Mouse (Mus musculus) embryonic stem cell, embryonic (primary cell): Measurements from ENCODE around the gene Fam227a.

Experiments
- CTCF ChIA-PET, 4 experiments: fragments of 300-600 bp in 2 of 4; fragments of 350-600 bp in 2 of 4; sonication (Branson Sonifier 250); formaldehyde crosslinking; loops; one replicate each; lab custom pipeline; 2022; ENCODE audit warnings: inconsistent platforms in 2 of 4; lab: Charles Lee
- POLR2A ChIA-PET, 4 experiments: fragments of 300-600 bp in 2 of 4; fragments of 350-600 bp in 2 of 4; sonication (Branson Sonifier 250); formaldehyde crosslinking; loops; one replicate each; lab custom pipeline; 2022; ENCODE audit warnings: antibody characterized with exemption in 4 of 4, inconsistent platforms in 1 of 4; lab: Charles Lee

Gene Fam227a

GRCm38 (mm10) chr15:79615501-79615900 is 43.3 kb downstream of the Fam227a start:
- ChIA-PET CTCF (interaction anchor here in 1 of 4 experiments (1.1 kb wide), 1 partner anchor 36 kb away, joined by 3 read pairs; no protein-coding TSS in a partner anchor), POLR2A (interaction anchor here in 2 of 4 experiments (1.3 to 3.4 kb wide), 5 partner anchors 10 to 69 kb away, joined by 3 to 15 read pairs (median 14); partner anchors contain the start of genes Dmc1 (in 2 of the 2) and Ddx17 (in 1 of the 2))

DNA sequence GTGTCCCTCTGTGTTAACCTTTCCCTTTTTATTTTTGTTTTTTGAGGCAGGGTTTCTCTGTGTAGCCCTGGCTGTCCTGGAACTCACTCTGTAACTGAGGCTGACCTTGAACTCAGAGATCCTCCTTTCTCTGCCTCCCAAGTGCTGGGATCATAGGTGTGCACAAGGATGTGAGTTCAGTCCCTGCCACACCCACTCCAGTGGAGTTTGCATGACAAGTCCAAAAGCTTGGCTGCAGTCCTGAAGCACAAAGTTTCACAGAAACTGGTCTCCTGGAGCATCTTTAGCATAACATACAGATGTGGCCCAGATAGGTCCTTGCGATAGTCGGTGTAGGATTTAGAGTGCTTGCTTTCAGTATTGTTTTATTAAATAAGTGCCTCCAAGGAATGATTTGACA is 49.5 kb downstream of the Fam227a start:
- ChIA-PET CTCF (interaction anchor here in 2 of 4 experiments (0.6 to 1.2 kb wide), 2 partner anchors 42 to 241 kb away, joined by 3 to 4 read pairs; no protein-coding TSS in a partner anchor), POLR2A (interaction anchor here in 1 of 4 experiments (0.8 to 1.4 kb wide), 2 partner anchors 9 to 18 kb away, joined by 3 read pairs; no protein-coding TSS in a partner anchor)

- ChIA-PET POLR2A (interaction anchor here in 2 of 4 experiments (0.5 to 1.0 kb wide), 2 partner anchors 11 to 12 kb away, joined by 3 read pairs; no protein-coding TSS in a partner anchor), CTCF (no interaction called here)
These were observed 50.5 kb downstream of the Fam227a start for GRCm38 (mm10) chr15:79608214-79608613.

GRCm38 (mm10) chr15:79607757-79608156 is 51.0 kb downstream of the Fam227a start:
- ChIA-PET POLR2A (interaction anchor here in 1 of 4 experiments (1.0 kb wide), 1 partner anchor 12 kb away, joined by 3 read pairs; no protein-coding TSS in a partner anchor), CTCF (no interaction called here)

DNA sequence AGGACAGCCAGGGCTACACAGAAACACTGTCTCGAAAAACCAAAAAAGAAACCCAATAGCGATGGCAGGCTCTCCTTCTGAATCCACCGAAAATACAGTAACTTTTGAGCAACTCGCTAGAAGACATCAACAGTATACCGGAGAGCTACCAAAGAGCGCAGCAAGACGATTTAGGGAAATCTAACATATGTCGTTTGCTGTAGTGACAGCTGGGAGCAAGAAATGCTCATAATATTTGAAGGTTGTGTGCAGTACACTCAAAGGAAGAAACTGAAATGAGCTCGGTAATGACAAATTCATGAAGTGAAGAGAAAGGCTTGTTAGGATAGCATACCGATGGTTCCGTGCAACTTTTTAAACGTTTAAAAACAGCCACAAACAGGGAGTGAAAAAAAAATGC is 52.6 kb downstream of the Fam227a start:
- ChIA-PET POLR2A (interaction anchor here (0.7 to 3.8 kb wide), 16 partner anchors 9 to 1796 kb away, joined by 3 to 19 read pairs (median 3); partner anchors contain the start of genes Cby1 (in 1 of the 4), Ddx17 (in 1 of the 4), Fam227a (in 1 of the 4) and Gtpbp1 (in 1 of the 4)), CTCF (interaction anchor here in 3 of 4 experiments (0.6 to 2.2 kb wide), 7 partner anchors 45 to 1859 kb away, joined by 3 to 11 read pairs (median 3); partner anchors contain the start of genes Fam227a (in 2 of the 3) and Cby1 (in 1 of the 3))

GRCm38 (mm10) chr15:79604990-79605665 is 53.6 kb downstream of the Fam227a start, which contains the start of gene Dmc1:
Gene Dmc1, minus strand, starts transcription at chr15:79605109.
- POLR2A ChIA-PET = interaction anchor here (0.6 to 3.8 kb wide), 72 partner anchors 9 to 659 kb away, joined by 3 to 30 read pairs (median 4); partner anchors contain the start of genes Ddx17 (in 3 of the 4), Fam227a (in 3 of the 4), Cby1 (in 2 of the 4) and Gtpbp1 (in 2 of the 4)
- CTCF ChIA-PET = interaction anchor here (0.5 to 2.2 kb wide), 18 partner anchors 18 to 794 kb away, joined by 3 to 11 read pairs (median 3); partner anchors contain the start of genes Fam227a (in 3 of the 4), Cby1 (in 2 of the 4), Kdelr3 (in 1 of the 4) and Tomm22 (in 1 of the 4)

DNA sequence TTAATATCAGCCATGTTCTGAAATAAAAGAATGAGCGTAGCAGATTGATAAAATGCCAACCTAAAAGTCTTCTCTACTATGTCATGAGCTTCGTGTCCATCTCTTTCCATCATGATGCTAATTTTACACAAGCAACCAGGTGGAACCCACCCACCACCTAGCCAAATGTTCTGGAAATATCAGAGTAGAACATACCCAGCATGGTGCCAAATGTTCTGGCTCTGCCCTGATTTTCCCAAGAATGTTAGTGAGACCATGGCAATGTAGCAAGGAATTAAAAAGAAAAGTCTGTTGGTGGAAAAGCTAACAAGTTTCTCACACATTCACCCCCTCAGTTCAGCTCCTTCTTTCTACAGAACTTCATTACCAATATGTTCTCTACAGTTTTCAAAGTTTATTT is 58.6 kb downstream of the Fam227a start:
- POLR2A ChIA-PET = interaction anchor here in 1 of 4 experiments (0.7 to 1.3 kb wide), 6 partner anchors 10 to 84 kb away, joined by 3 to 5 read pairs (median 3); partner anchors contain the start of gene Kdelr3
- CTCF ChIA-PET = no interaction called here

DNA sequence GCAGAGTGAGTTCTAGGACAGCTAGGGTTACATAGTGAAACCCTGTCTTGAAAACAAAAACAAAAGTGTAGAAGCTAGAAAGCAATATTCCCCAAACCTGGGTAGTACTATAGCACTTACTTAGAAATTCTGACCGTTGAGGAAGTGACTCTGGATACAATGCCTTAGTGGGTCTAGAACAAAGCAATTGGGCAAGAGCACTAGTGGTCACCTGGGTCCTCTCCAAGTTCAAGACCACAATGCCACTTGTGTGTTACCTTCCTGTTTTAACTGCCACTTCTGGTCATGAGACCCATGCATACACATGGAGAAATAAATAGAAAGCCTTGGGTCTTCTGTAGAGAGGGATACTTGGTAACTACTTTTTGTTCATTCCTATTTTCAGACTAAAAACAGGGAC is 60.0 kb downstream of the Fam227a start:
- ChIA-PET CTCF (interaction anchor here in 2 of 4 experiments (0.7 kb wide), 2 partner anchors 319 to 614 kb away, joined by 3 read pairs; no protein-coding TSS in a partner anchor), POLR2A (no interaction called here)

- ChIA-PET CTCF (no interaction called here), POLR2A (interaction anchor here in 1 of 4 experiments (1.9 kb wide), 1 partner anchor 23 kb away, joined by 6 read pairs; the partner anchor contains the start of gene Dmc1)
These were observed 77.2 kb downstream of the Fam227a start for GRCm38 (mm10) chr15:79581581-79581980.

GRCm38 (mm10) chr15:79577671-79578426 is 80.9 kb downstream of the Fam227a start:
- ChIA-PET CTCF (interaction anchor here in 2 of 4 experiments (0.6 to 0.7 kb wide), 3 partner anchors 94 to 515 kb away, joined by 3 to 5 read pairs (median 3); no protein-coding TSS in a partner anchor), POLR2A (interaction anchor here in 1 of 4 experiments (0.8 to 1.3 kb wide), 3 partner anchors 10 to 31 kb away, joined by 4 read pairs; partner anchors contain the start of gene Ddx17)

- CTCF ChIA-PET = interaction anchor here in 1 of 4 experiments (0.5 kb wide), 1 partner anchor 9 kb away, joined by 3 read pairs; no protein-coding TSS in a partner anchor
- POLR2A ChIA-PET = interaction anchor here in 1 of 4 experiments (1.1 kb wide), 1 partner anchor 8 kb away, joined by 3 read pairs; no protein-coding TSS in a partner anchor
These were observed 81.8 kb downstream of the Fam227a start for GRCm38 (mm10) chr15:79576947-79577346.

DNA sequence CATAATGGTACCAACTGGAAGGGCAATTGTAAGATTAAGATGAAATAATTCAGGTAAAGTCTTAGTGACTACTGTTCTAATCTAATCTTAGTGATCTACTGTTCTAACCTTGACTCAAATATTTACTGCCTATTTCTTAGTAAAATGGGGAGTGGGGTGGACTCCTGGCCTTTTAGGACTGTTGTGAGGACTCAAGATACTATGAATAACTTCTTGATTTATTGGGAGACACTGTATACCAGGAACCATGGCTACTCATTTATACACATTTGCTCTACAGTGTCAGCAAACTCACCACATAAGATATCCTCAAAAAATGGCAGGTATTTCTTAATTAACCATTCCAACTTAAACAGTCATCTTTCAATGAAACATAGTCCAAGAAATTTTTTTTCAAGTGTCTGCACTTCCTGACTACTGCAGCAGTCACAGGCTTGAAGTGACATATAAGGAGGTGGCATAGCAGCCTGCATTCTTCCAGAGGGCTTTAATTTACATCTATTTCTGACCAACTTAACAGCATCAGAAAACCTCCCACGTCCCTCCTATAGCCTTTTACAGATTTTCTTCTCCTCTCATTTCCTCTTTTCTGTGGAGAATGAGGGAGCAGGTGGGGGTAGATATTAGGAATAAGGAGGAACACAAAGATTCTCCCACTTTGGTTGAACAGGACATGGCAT is 83.1 kb downstream of the Fam227a start:
- ChIA-PET CTCF (no interaction called here), POLR2A (interaction anchor here in 1 of 4 experiments (1.0 to 1.4 kb wide), 3 partner anchors 9 to 14 kb away, joined by 3 to 4 read pairs (median 3); no protein-coding TSS in a partner anchor)

DNA sequence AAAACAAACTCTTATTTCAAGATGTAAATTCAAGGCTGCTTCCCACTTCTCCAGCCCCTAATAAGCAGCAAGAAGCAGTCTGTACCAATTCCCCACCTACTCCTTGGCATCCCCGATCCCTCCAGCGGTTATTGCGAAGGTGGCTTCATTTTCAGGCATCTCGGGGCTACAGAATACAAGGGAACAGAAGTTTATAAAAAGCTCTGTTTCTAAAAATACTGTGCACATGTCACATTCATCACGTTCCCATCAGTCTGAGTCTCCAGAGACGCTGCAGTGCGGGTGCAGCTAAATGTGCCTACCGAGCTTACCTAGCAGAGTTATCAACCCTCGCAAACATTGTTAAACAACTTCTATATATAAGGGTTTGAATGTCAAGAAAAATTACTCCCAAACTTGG is 96.3 kb downstream of the Fam227a start:
- ChIA-PET CTCF (interaction anchor here in 3 of 4 experiments (0.9 to 1.3 kb wide), 3 partner anchors 16 to 97 kb away, joined by 3 to 4 read pairs (median 3); partner anchors contain the start of genes Cby1 (in 1 of the 3), Ddx17 (in 1 of the 3) and Fam227a (in 1 of the 3)), POLR2A (interaction anchor here in 3 of 4 experiments (0.6 to 4.7 kb wide), 14 partner anchors 9 to 116 kb away, joined by 3 to 34 read pairs (median 3); partner anchors contain the start of genes Dmc1 (in 3 of the 3) and Ddx17 (in 2 of the 3))

DNA sequence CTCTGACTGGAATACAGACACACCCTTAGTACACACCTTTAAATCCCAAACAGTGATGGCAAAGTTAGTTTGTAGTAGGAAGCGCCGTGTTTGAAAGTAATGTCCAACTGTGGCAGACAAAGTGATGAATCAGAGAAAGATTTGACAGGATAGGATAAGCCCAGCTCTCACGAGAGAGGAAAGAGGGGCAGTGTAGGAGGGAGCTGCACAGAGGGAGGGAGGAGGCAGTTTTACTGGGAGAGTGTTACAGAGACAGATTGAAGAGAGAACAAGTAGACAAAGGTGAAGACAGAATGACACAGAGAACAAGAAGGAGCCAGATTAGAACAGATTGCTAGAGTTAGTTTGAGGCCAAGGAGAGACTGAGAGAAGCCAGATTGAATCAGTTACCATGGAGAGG is 99.1 kb downstream of the Fam227a start:
- POLR2A ChIA-PET = interaction anchor here in 3 of 4 experiments (0.7 to 2.7 kb wide), 7 partner anchors 10 to 99 kb away, joined by 3 to 21 read pairs (median 4); partner anchors contain the start of genes Ddx17 (in 3 of the 3), Cby1 (in 1 of the 3), Fam227a (in 1 of the 3) and Kdelr3 (in 1 of the 3)
- CTCF ChIA-PET = interaction anchor here in 2 of 4 experiments (0.6 to 0.9 kb wide), 2 partner anchors 91 to 472 kb away, joined by 4 to 5 read pairs; no protein-coding TSS in a partner anchor
